ENCODE assay signal across 19 mouse cellular contexts in genomic region chr3:93592100-93592499, GRCm38 (mm10). TPM values are rescaled to one million over a fixed set of nuclear protein-coding genes. Genes with fewer than 3 reads are reported as not detected.
DNase-seq lines count a peak whose midpoint lies in the region; TF ChIP-seq lines count a peak whose summit lies in the region.
"Had no signal": no experiment of that assay in that cellular context is flagged by ENCODE, and none has a peak within 500 bp of the region (broad histone marks: within the 10 kb centered on the region; RNA-seq: fewer than 3 reads in every experiment).

No protein-coding gene starts in this region.

- H3K9ac ChIP-seq in CH12.LX (ENCODE audit: insufficient read depth, low read depth) = peak overlapping the region; percentile 46; the same call in 1 of the 2 replicates
- H3K9ac ChIP-seq: embryonic facial prominence, embryonic 12.5 days; forebrain, embryonic 13.5 days; forebrain, embryonic 15.5 days; forebrain, postnatal 0 days had no signal

- TF ChIP-seq CTCF in CH12.LX (conservative IDR thresholded peaks at IDR 0.05 in 1 of 2, IDR thresholded peaks at IDR 0.05 in 1 of 2; ENCODE audit: low read depth in 2 of 2, low read length in 2 of 2) = no peak

- peak overlapping the region; percentile 47 for H3K27ac ChIP-seq in CH12.LX (ENCODE audit: insufficient read depth, low read depth)
- H3K27ac ChIP-seq: embryonic facial prominence, embryonic 10.5 days; embryonic facial prominence, embryonic 12.5 days; forebrain, embryonic 13.5 days; forebrain, embryonic 15.5 days had no signal

- TF ChIP-seq EP300 in CH12.LX (IDR thresholded peaks at IDR 0.05; ENCODE audit: low read length) = no peak

- DNase-seq in 416B (ENCODE audit: low read depth) (peak; percentile 20), CH12.LX (ENCODE audit: extremely low read depth) (no peak)
- DNase-seq in natural killer cell, adult 2 months (ENCODE audit: low spot score in 2 of 2) = peak; percentile 14 to 55
- no peak for DNase-seq in layer of hippocampus, adult 11-12 months (ENCODE audit: low spot score)
- no peak for DNase-seq in neural tube, embryonic 10.5 days (ENCODE audit: extremely low spot score, low spot score)
- DNase-seq: adrenal gland, adult 2 months; adrenal gland, postnatal 10 days; adrenal gland, postnatal 25 days; B cell, adult 2 months; cerebellum, adult 11-12 months; cerebellum, adult 2 months; cerebellum, adult 9-10 months; cerebellum, postnatal 10 days; cerebellum, postnatal 25 days; forebrain, postnatal 0 days had no signal

- H3K79me2 ChIP-seq in CH12.LX (replicated peaks; ENCODE audit: control insufficient read depth, extremely low read depth, insufficient read depth, poor library complexity, severe bottlenecking) = no peaks in the 10 kb centered on the region

- peaks cover under 1% of the 10 kb centered on the region for H3K27me3 ChIP-seq in CH12.LX (replicated peaks)
- H3K27me3 ChIP-seq: embryonic facial prominence, embryonic 12.5 days; forebrain, embryonic 13.5 days; forebrain, embryonic 15.5 days had no signal

- in situ Hi-C loops in CH12.LX (cut with MboI; ENCODE audit: low pct_ligation_motif_present, low pct_unique_long_range_greater_than_20kb, low sequenced_read_pairs) = no loop called here

- no peak overlapping the region for H3K4me3 ChIP-seq in CH12.LX (replicated peaks in 1 of 3; ENCODE audit: low read depth in 2 of 3, low read length in 2 of 3, poor library complexity in 1 of 3)
- H3K4me3 ChIP-seq: embryonic facial prominence, embryonic 10.5 days; embryonic facial prominence, embryonic 12.5 days; forebrain, embryonic 13.5 days; forebrain, embryonic 15.5 days had no signal

- peak overlapping the region; percentile 16; the same call in 1 of the 2 replicates for H3K4me2 ChIP-seq in CH12.LX (ENCODE audit: insufficient read depth, low read depth, poor library complexity, severe bottlenecking)
- H3K4me2 ChIP-seq: embryonic facial prominence, embryonic 12.5 days; forebrain, embryonic 13.5 days; forebrain, embryonic 15.5 days had no signal

- no peaks in the 10 kb centered on the region for H3K9me3 ChIP-seq in CH12.LX (replicated peaks; ENCODE audit: low read length)
- H3K9me3 ChIP-seq: embryonic facial prominence, embryonic 10.5 days; embryonic facial prominence, embryonic 12.5 days; forebrain, embryonic 13.5 days; forebrain, embryonic 15.5 days had no signal

- no peak for TF ChIP-seq POLR2A in CH12.LX (IDR thresholded peaks at IDR 0.05; ENCODE audit: low read depth, low read length)

- H3K4me1 ChIP-seq in CH12.LX (ENCODE audit: control insufficient read depth in 1 of 2, insufficient read depth in 2 of 2) = peaks cover 17 to 60% of the 10 kb centered on the region in 2 experiments
- H3K4me1 ChIP-seq: forebrain, embryonic 15.5 days had no signal

- no peaks in the 10 kb centered on the region for H3K36me3 ChIP-seq in CH12.LX (replicated peaks in 1 of 2; ENCODE audit: control insufficient read depth in 1 of 2, insufficient read depth in 1 of 2, low read length in 1 of 2)
- H3K36me3 ChIP-seq: embryonic facial prominence, embryonic 10.5 days; embryonic facial prominence, embryonic 12.5 days; forebrain, embryonic 15.5 days had no signal

- dilution Hi-C loops in CH12.LX (cut with MboI; ENCODE audit: extremely low pct_ligation_motif_present, extremely low pct_unique_long_range_greater_than_20kb, low sequenced_read_pairs) = no loop called here

- no peak for TF ChIP-seq RAD21 in CH12.LX (IDR thresholded peaks at IDR 0.05; ENCODE audit: low read depth, low read length)

TF ChIP-seq in CH12.LX, 34 proteins besides CTCF, POLR2A, EP300 and RAD21:
- TF ChIP-seq USF1 (IDR thresholded peaks at IDR 0.05; ENCODE audit: low read depth, low read length) = no peak
- no peak for TF ChIP-seq MAFK (IDR thresholded peaks at IDR 0.05; ENCODE audit: insufficient replicate concordance, low read length)
- TF ChIP-seq SIN3A (IDR thresholded peaks at IDR 0.05; ENCODE audit: low read length) = no peak
- TF ChIP-seq ZKSCAN1 (IDR thresholded peaks at IDR 0.05; ENCODE audit: borderline replicate concordance, low read depth, low read length) = no peak
- TF ChIP-seq TBP (conservative IDR thresholded peaks at IDR 0.05; ENCODE audit: low read depth, low read length) = 0 out of 2 replicates have a peak, but pooled peaks have one; percentile 67
- peak; percentile 99 for TF ChIP-seq CHD1 (IDR thresholded peaks at IDR 0.05; ENCODE audit: low read depth, low read length)
- TF ChIP-seq TCF12 (IDR thresholded peaks at IDR 0.05; ENCODE audit: low read depth, low read length) = peak; percentile 44; the same call in 1 of the 2 replicates
- peak; percentile 48; the same call in 1 of the 2 replicates for TF ChIP-seq MEF2A (IDR thresholded peaks at IDR 0.05; ENCODE audit: borderline replicate concordance, low read depth, low read length)
- TF ChIP-seq IRF4 (IDR thresholded peaks at IDR 0.05; ENCODE audit: low read depth, low read length) = peak; percentile 70; the same call in 1 of the 2 replicates
- peak; percentile 57; the same call in 1 of the 2 replicates for TF ChIP-seq MYC (IDR thresholded peaks at IDR 0.05; ENCODE audit: low read depth, low read length)

RNA-seq across cellular contexts. Expression of gene S100a10, which starts 37.2 kb away (rescaled TPM):
- total RNA-seq in CH12.LX (2012; rRNA removed) = 352 and 369 TPM in 2 replicates
- 429 and 518 TPM in 2 replicates for total RNA-seq in CH12.LX (2014; rRNA removed)
- 213 and 259 TPM in 2 replicates for polyA plus RNA-seq in CH12.LX (2012; ENCODE audit: insufficient read length, low read depth)

Comparison
In these comparisons a context has a peak if more than half of its experiments do, and no peak if none do; other contexts are left out.
1. DNase-seq: peak in 416B (single experiment) and natural killer cell, adult 2 months (2 of 2); none in CH12.LX (single experiment), layer of hippocampus, adult 11-12 months (single experiment) and neural tube, embryonic 10.5 days (single experiment).